Mouse (Mus musculus): Measurements from ENCODE around the gene Ttc5. TPM values are rescaled to one million over a fixed set of nuclear protein-coding genes. Genes with fewer than 3 reads are reported as not detected.
"Not testable (repeated sequence)": the region's sequence is repeated elsewhere in the genome, so short reads cannot be mapped to it uniquely, and the experiment has no call there.

Gene Ttc5
- total RNA-seq, 2 experiments from 2014 or later: 27.9 to 32.7 TPM

GRCm38 (mm10) chr14:50782166-50782565 lies 3.2 kb downstream of the Ttc5 start:
- DNase-seq (ENCODE audit: low spot score in 2 of 2): no peak

GRCm38 (mm10) chr14:50771342-50771741 lies 14.0 kb downstream of the Ttc5 start:
- no peak for DNase-seq (ENCODE audit: low spot score in 2 of 2)

GRCm38 (mm10) chr14:50765736-50766135 lies 19.6 kb downstream of the Ttc5 start:
- DNase-seq (ENCODE audit: low spot score in 2 of 2): no peak

GRCm38 (mm10) chr14:50758416-50759085 lies 26.8 kb downstream of the Ttc5 start:
- no peak for DNase-seq (ENCODE audit: low spot score in 2 of 2)

- no peak for DNase-seq (ENCODE audit: low spot score in 2 of 2)
Observed at GRCm38 (mm10) chr14:50744994-50745393, 40.3 kb downstream of the Ttc5 start, which contains the start of gene Olfr749. Olfr749 (minus strand) TSS chr14:50745094.

- no peak for DNase-seq (ENCODE audit: low spot score in 2 of 2)
Observed at GRCm38 (mm10) chr14:50741584-50741983, 43.7 kb downstream of the Ttc5 start.

GRCm38 (mm10) chr14:50740334-50740733 lies 45.0 kb downstream of the Ttc5 start:
- DNase-seq (ENCODE audit: low spot score in 2 of 2): no peak

- DNase-seq (ENCODE audit: low spot score in 2 of 2): not testable (repeated sequence)
Observed at GRCm38 (mm10) chr14:50722371-50722770, 62.9 kb downstream of the Ttc5 start.

GRCm38 (mm10) chr14:50719875-50720274 lies 65.4 kb downstream of the Ttc5 start:
- not testable (repeated sequence) for DNase-seq (ENCODE audit: low spot score in 2 of 2)

Other genes starting within 250 kb of the Ttc5 start
- not detected for gene Olfr744, start 170.6 kb downstream of the Ttc5 start, total RNA-seq (2021)
- not detected for gene Olfr745, start 146.1 kb downstream of the Ttc5 start, total RNA-seq (2021)
- not detected for gene Olfr746, start 138.4 kb downstream of the Ttc5 start, total RNA-seq (2021)
- not detected for gene Olfr747, start 92.3 kb downstream of the Ttc5 start, total RNA-seq (2021)
- not detected for gene Olfr748, start 78.1 kb downstream of the Ttc5 start, total RNA-seq (2021)
- gene Olfr749, start 40.4 kb downstream of the Ttc5 start, total RNA-seq (2021): not detected
- not detected for gene Ccnb1ip1, start 22.2 kb upstream of the Ttc5 start, total RNA-seq (2021)
- 10 to 100 TPM; 22.2 to 29.4 TPM for gene Parp2, start 22.3 kb upstream of the Ttc5 start, total RNA-seq (2021)
- gene Tep1, start 85.0 kb upstream of the Ttc5 start, total RNA-seq (2021): 10 to 100 TPM in 1 of 2 experiments, 1 to 10 TPM in 1; 9.7 to 12.2 TPM
- 10 to 100 TPM in 1 of 2 experiments, 1 to 10 TPM in 1; 5.8 to 10.1 TPM for gene Klhl33, start 112.0 kb upstream of the Ttc5 start, total RNA-seq (2021)
- gene Osgep, start 139.4 kb upstream of the Ttc5 start, total RNA-seq (2021): 10 to 100 TPM; 48.6 to 52.2 TPM
- gene Apex1, start 139.4 kb upstream of the Ttc5 start, total RNA-seq (2021): 10 to 100 TPM; 61.1 to 62.7 TPM
- 10 to 100 TPM; 23.5 to 25.2 TPM for gene Pip4p1, start 145.3 kb upstream of the Ttc5 start, total RNA-seq (2021)
- 10 to 100 TPM; 12.7 to 13.9 TPM for gene Pnp, start 145.6 kb upstream of the Ttc5 start, total RNA-seq (2021)
- gene Gm49342, start 159.0 kb upstream of the Ttc5 start, total RNA-seq (2021): 1 to 10 TPM; 7.9 to 8.5 TPM
- gene Pnp2, start 170.5 kb upstream of the Ttc5 start, total RNA-seq (2021): under 1 TPM; 0.67 to 0.71 TPM
- not detected for gene Rnase10, start 222.2 kb upstream of the Ttc5 start, total RNA-seq (2021)